In the genomic region with DNA sequence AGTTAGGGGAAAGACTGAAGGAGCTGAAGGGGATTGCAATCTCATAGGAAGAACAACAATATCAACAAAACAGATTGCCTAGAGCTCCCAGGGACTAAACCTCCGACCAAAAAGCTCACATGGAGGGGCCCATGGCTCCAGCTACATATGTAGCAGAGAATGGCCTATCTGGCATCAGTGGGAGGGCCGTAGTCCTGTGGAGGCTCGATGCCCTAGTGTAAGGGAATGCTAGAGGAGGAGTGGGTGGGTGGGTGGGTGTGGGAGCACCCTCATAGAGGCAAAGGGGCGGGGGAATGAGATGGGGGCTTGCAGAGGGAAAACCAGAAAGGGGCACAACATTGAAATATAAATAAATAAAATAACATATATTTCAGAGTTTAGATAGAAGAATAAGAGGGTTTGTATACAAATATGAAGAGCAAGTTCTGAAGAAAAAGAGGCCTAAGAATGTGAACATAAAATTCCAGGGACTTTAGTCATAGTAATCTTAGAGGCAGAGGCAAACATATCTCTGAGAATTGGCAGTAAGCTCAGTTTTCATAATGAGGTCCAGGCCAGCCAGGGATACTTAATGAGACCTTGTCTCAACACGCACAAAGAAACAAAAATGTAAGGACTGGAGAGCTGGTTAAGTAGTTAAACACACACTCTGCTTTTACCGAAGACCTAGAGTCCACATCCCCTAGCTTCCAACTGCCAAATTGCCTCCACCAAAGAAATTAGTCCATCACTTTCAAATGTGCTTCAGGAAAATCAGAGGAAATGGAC, we compare ENCODE assay signal across 17 mouse cellular contexts.
DNase-seq lines count a peak whose midpoint lies in the region; ATAC-seq and TF ChIP-seq lines count a peak whose summit lies in the region.
"Had no signal": no experiment of that assay in that cellular context is flagged by ENCODE, and none has a peak within 500 bp of the region (broad histone marks: within the 10 kb centered on the region; RNA-seq: fewer than 3 reads in every experiment).

No protein-coding gene starts in this region.

- peak; percentile 92 for DNase-seq in heart, adult 11 months
- DNase-seq in heart, embryonic 10.5 days (ENCODE audit: low spot score), result no peak
- DNase-seq in lung, embryonic 14.5 days, result peak; percentile 61
- DNase-seq in lung, postnatal 10 days, result no peak
- peak; percentile 17 for DNase-seq in heart, postnatal 0 days (ENCODE audit: low spot score)
- DNase-seq in gastrocnemius, postnatal 25 days, result no peak
- DNase-seq in testis, postnatal 14 days (ENCODE audit: low spot score), result no peak
- DNase-seq: adrenal gland, adult 2 months; cerebellum, adult 2 months; midbrain, embryonic 14.5 days; right cerebral cortex, adult 18-20 months; thymus, postnatal 36 days had no signal

- WGBS in heart, embryonic 10.5 days, result 79% methylated on average over 6 of the region's 6 CpGs
- WGBS in lung, embryonic 14.5 days, result 60% methylated on average over 6 of the region's 6 CpGs
- 54% methylated on average over 6 of the region's 6 CpGs for WGBS in embryonic facial prominence, embryonic 15.5 days
- WGBS in heart, postnatal 0 days, result 64% methylated on average over 6 of the region's 6 CpGs

- H3K4me3 ChIP-seq in heart, embryonic 10.5 days, result no peak overlapping the region
- H3K4me3 ChIP-seq in lung, embryonic 14.5 days (ENCODE audit: low read depth, low read length), result no peak overlapping the region
- H3K4me3 ChIP-seq in embryonic facial prominence, embryonic 15.5 days (replicated peaks), result no peak overlapping the region
- H3K4me3 ChIP-seq in heart, postnatal 0 days (ENCODE audit: low read depth, low read length), result no peak overlapping the region
- H3K4me3 ChIP-seq: hindbrain, embryonic 10.5 days; layer of hippocampus, adult 2 months; liver, embryonic 12.5 days had no signal

- H3K36me3 ChIP-seq in heart, embryonic 10.5 days, result no peaks in the 10 kb centered on the region
- H3K36me3 ChIP-seq in lung, embryonic 14.5 days (ENCODE audit: insufficient read depth), result no peaks in the 10 kb centered on the region
- H3K36me3 ChIP-seq in embryonic facial prominence, embryonic 15.5 days, result no peaks in the 10 kb centered on the region
- H3K36me3 ChIP-seq in heart, postnatal 0 days (replicated peaks; ENCODE audit: control insufficient read depth, insufficient read depth, low read length), result no peaks in the 10 kb centered on the region
- H3K36me3 ChIP-seq: hindbrain, embryonic 10.5 days; liver, embryonic 12.5 days had no signal

- peak; percentile 36 for TF ChIP-seq CTCF in lung, embryonic 14.5 days (IDR thresholded peaks at IDR 0.05; ENCODE audit: low read depth)
- TF ChIP-seq CTCF in heart, postnatal 0 days (IDR thresholded peaks at IDR 0.05; ENCODE audit: low read depth), result no peak

- H3K4me2 ChIP-seq in lung, embryonic 14.5 days, result no peak overlapping the region
- no peak overlapping the region for H3K4me2 ChIP-seq in embryonic facial prominence, embryonic 15.5 days (replicated peaks)
- no peak overlapping the region for H3K4me2 ChIP-seq in heart, postnatal 0 days (ENCODE audit: low read depth, low read length)
- H3K4me2 ChIP-seq: liver, embryonic 12.5 days had no signal

- TF ChIP-seq EP300 in heart, postnatal 0 days (IDR thresholded peaks at IDR 0.05; ENCODE audit: low read depth), result no peak

- H3K9me3 ChIP-seq in heart, embryonic 10.5 days, result no peaks in the 10 kb centered on the region
- no peaks in the 10 kb centered on the region for H3K9me3 ChIP-seq in lung, embryonic 14.5 days (ENCODE audit: low read depth, low read length)
- no peaks in the 10 kb centered on the region for H3K9me3 ChIP-seq in embryonic facial prominence, embryonic 15.5 days (replicated peaks)
- H3K9me3 ChIP-seq in heart, postnatal 0 days (replicated peaks; ENCODE audit: control insufficient read depth, low read length), result no peaks in the 10 kb centered on the region
- H3K9me3 ChIP-seq: hindbrain, embryonic 10.5 days; liver, embryonic 12.5 days had no signal

- no peak overlapping the region for H3K27ac ChIP-seq in heart, embryonic 10.5 days
- H3K27ac ChIP-seq in lung, embryonic 14.5 days (ENCODE audit: low read depth), result peak overlapping the region; percentile 32; the same call in 1 of the 2 replicates
- peak overlapping the region; percentile 44; the same call in 1 of the 2 replicates for H3K27ac ChIP-seq in embryonic facial prominence, embryonic 15.5 days (replicated peaks)
- H3K27ac ChIP-seq in heart, postnatal 0 days (ENCODE audit: low read depth), result peak overlapping the region; percentile 25; the same call in 1 of the 2 replicates
- H3K27ac ChIP-seq: hindbrain, embryonic 10.5 days; layer of hippocampus, adult 2 months; liver, embryonic 12.5 days had no signal

- ATAC-seq in lung, embryonic 14.5 days (ENCODE audit: insufficient read depth), result peak; percentile 85
- no peak for ATAC-seq in embryonic facial prominence, embryonic 15.5 days (ENCODE audit: insufficient number of reproducible peaks, low FRiP score, low TSS enrichment, low read depth)
- no peak for ATAC-seq in heart, postnatal 0 days (ENCODE audit: insufficient read depth, low read depth)
- ATAC-seq: forebrain, embryonic 16.5 days; liver, embryonic 12.5 days had no signal

- no peaks in the 10 kb centered on the region for H3K4me1 ChIP-seq in heart, embryonic 10.5 days
- no peaks in the 10 kb centered on the region for H3K4me1 ChIP-seq in lung, embryonic 14.5 days (ENCODE audit: insufficient read depth)
- H3K4me1 ChIP-seq in embryonic facial prominence, embryonic 15.5 days, result no peaks in the 10 kb centered on the region
- H3K4me1 ChIP-seq in heart, postnatal 0 days (ENCODE audit: control insufficient read depth, insufficient read depth), result no peaks in the 10 kb centered on the region; the same call in 1 of the 2 replicates
- H3K4me1 ChIP-seq: liver, embryonic 12.5 days had no signal

- H3K27me3 ChIP-seq in heart, embryonic 10.5 days (ENCODE audit: insufficient read depth, poor library complexity, severe bottlenecking), result no peaks in the 10 kb centered on the region
- no peaks in the 10 kb centered on the region for H3K27me3 ChIP-seq in lung, embryonic 14.5 days (ENCODE audit: insufficient read depth, low read length)
- H3K27me3 ChIP-seq in embryonic facial prominence, embryonic 15.5 days, result no peaks in the 10 kb centered on the region
- H3K27me3 ChIP-seq in heart, postnatal 0 days (ENCODE audit: control insufficient read depth, insufficient read depth, low read length), result no peaks in the 10 kb centered on the region
- H3K27me3 ChIP-seq: liver, embryonic 12.5 days had no signal

- H3K9ac ChIP-seq in lung, embryonic 14.5 days, result no peak overlapping the region
- no peak overlapping the region for H3K9ac ChIP-seq in embryonic facial prominence, embryonic 15.5 days
- no peak overlapping the region for H3K9ac ChIP-seq in heart, postnatal 0 days (replicated peaks; ENCODE audit: low read depth, low read length)
- H3K9ac ChIP-seq: liver, embryonic 12.5 days had no signal

Comparison
In these comparisons a context has a peak if more than half of its experiments do, and no peak if none do; other contexts are left out.
1. DNase-seq: peak in heart, adult 11 months (single experiment), lung, embryonic 14.5 days (single experiment) and heart, postnatal 0 days (single experiment); none in heart, embryonic 10.5 days (single experiment), lung, postnatal 10 days (single experiment), gastrocnemius, postnatal 25 days (single experiment) and testis, postnatal 14 days (single experiment).